Mouse (Mus musculus) kidney, adult 2 months (tissue): ENCODE data around the gene Olfr918.

Experiments
- CTCF ChIP-seq: fragments of 200-500 bp; conservative IDR thresholded peaks from 2 replicates; pipeline ENCODE4 v1.5.1; 2011; ENCODE audit warnings: low read depth, mild to moderate bottlenecking, control low read depth, low read length, moderate library complexity, mixed read lengths; ENCODE audit not compliant: insufficient read depth, insufficient read length
- POLR2A ChIP-seq: fragments of 200-500 bp; IDR thresholded peaks from one replicate; pipeline ENCODE4 v1.6.1; 2011; ENCODE audit warnings: low read depth, low read length, control low read depth

DNA sequence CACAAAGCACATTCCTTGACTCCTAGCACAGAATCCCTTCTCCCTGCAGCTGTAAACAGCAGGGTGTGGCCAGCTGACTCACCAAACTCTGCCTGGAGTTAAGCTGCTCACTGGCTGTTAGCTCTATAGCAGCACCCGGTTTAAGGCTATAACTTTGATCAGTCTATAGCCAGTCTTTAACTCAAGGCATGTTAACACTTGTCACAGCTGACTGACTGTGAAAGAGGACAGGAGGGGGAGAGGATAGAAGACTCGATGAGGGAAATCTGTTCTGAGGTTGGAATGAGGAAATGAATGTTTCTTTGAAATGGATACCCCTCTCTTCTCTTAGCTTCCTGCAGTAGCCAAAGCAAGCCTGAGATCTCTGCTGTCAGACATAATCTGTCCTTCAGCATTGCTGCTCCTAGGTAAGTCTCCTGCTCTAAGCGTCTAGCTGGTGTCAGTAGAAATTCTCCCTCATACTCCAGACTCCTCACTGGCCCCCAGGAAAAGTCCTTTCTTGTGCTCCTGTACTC lies 44.6 kb upstream of the Olfr918 start:
- TF ChIP-seq CTCF (no peak), POLR2A (no peak)
